Mouse (Mus musculus) left cerebral cortex, postnatal 4 days (tissue): ENCODE results near the gene Slc16a3. TPM values are rescaled to one million over a fixed set of nuclear protein-coding genes. Genes with fewer than 3 reads are reported as not detected.

ENCODE experiments used
- DNase-seq: peaks from one replicate; pipeline ENCODE4 v3.0.0-alpha.2; 2022
- intact Hi-C: fragments of 180-260 bp; cut with DNase I; formaldehyde crosslinking; loops from one replicate; pipeline ENCODE4 v1.15.1; 2025
- total RNA-seq, 2 experiments: library from RNA; stranded (reverse); gene quantifications; 2 replicates each; pipeline ENCODE4 v1.2.3; 2021

Gene Slc16a3
- total RNA-seq = 1 to 10 TPM; 1.4 to 3.6 TPM

GRCm38 (mm10) chr11:120948328-120948727 is at the start of gene Slc16a3:
Gene Slc16a3 (plus strand): TSS chr11:120948480.
- intact Hi-C loops = no loop called here
- no peak for DNase-seq

GRCm38 (mm10) chr11:120900276-120901244 is 47.7 kb upstream of the Slc16a3 start:
- intact Hi-C loops = loop anchor here (10.0 kb wide), 1 partner anchor 144 kb away; no protein-coding TSS in a partner anchor
- no peak for DNase-seq

GRCm38 (mm10) chr11:120901729-120902486 is 46.4 kb upstream of the Slc16a3 start:
- intact Hi-C loops = loop anchor here (10.0 kb wide), 1 partner anchor 143 kb away; no protein-coding TSS in a partner anchor
- DNase-seq = no peak

- intact Hi-C loops = loop anchor here (10.0 kb wide), 1 partner anchor 142 kb away; no protein-coding TSS in a partner anchor
- no peak for DNase-seq
Observed at GRCm38 (mm10) chr11:120902487-120903142, 45.7 kb upstream of the Slc16a3 start.

- DNase-seq = no peak
- intact Hi-C loops = loop anchor here (10.0 kb wide), 1 partner anchor 141 kb away; no protein-coding TSS in a partner anchor
Observed at GRCm38 (mm10) chr11:120903159-120903850, 45.0 kb upstream of the Slc16a3 start.

- no peak for DNase-seq
- intact Hi-C loops = loop anchor here (10.0 kb wide), 1 partner anchor 140 kb away; no protein-coding TSS in a partner anchor
Observed at GRCm38 (mm10) chr11:120904561-120904960, 43.7 kb upstream of the Slc16a3 start.

GRCm38 (mm10) chr11:120905430-120905873 is 42.8 kb upstream of the Slc16a3 start:
- intact Hi-C loops = loop anchor here (10.0 kb wide), 1 partner anchor 139 kb away; no protein-coding TSS in a partner anchor
- DNase-seq = peak; percentile 78

GRCm38 (mm10) chr11:120913796-120914195 is 34.5 kb upstream of the Slc16a3 start:
- no peak for DNase-seq
- intact Hi-C loops = no loop called here

- intact Hi-C loops = no loop called here
Observed at GRCm38 (mm10) chr11:120916477-120916876, 31.8 kb upstream of the Slc16a3 start.

GRCm38 (mm10) chr11:120917756-120918155 is 30.5 kb upstream of the Slc16a3 start:
- intact Hi-C loops = no loop called here
- DNase-seq = no peak

More at GRCm38 (mm10) chr11:120916477-120916876, 31.8 kb upstream of the Slc16a3 start:
- no peak for DNase-seq

GRCm38 (mm10) chr11:120922528-120922927 is 25.8 kb upstream of the Slc16a3 start:
- intact Hi-C loops = no loop called here
- DNase-seq = no peak

GRCm38 (mm10) chr11:120928468-120928867 is 19.8 kb upstream of the Slc16a3 start:
- intact Hi-C loops = no loop called here
- no peak for DNase-seq

GRCm38 (mm10) chr11:120931479-120931878 is 16.8 kb upstream of the Slc16a3 start:
- intact Hi-C loops = no loop called here

GRCm38 (mm10) chr11:120932564-120933398 is 15.5 kb upstream of the Slc16a3 start, which contains the start of gene Ccdc57:
Gene Ccdc57 (minus strand): TSS chr11:120932872.
- DNase-seq = peak; percentile 90
- intact Hi-C loops = no loop called here

More at GRCm38 (mm10) chr11:120931479-120931878, 16.8 kb upstream of the Slc16a3 start:
- no peak for DNase-seq

GRCm38 (mm10) chr11:120937976-120938375 is 10.3 kb upstream of the Slc16a3 start:
- no peak for DNase-seq

GRCm38 (mm10) chr11:120938795-120939194 is 9.5 kb upstream of the Slc16a3 start:
- intact Hi-C loops = no loop called here
- no peak for DNase-seq

More at GRCm38 (mm10) chr11:120937976-120938375, 10.3 kb upstream of the Slc16a3 start:
- intact Hi-C loops = no loop called here

- intact Hi-C loops = no loop called here
- DNase-seq = no peak
Observed at GRCm38 (mm10) chr11:120939712-120940341, 8.5 kb upstream of the Slc16a3 start.

- intact Hi-C loops = no loop called here
- no peak for DNase-seq
Observed at GRCm38 (mm10) chr11:120940959-120941358, 7.3 kb upstream of the Slc16a3 start.
